Mouse (Mus musculus): Measurements from ENCODE around the gene Chrdl2. TPM values are rescaled to one million over a fixed set of nuclear protein-coding genes. Genes with fewer than 3 reads are reported as not detected.

Chrdl2 gene
- polyA plus RNA-seq, 1 experiment from 2014 or later, result not detected

- no peaks in the 10 kb centered on the region for H3K36me3 ChIP-seq
- 87% methylated on average over 8 of the region's 8 CpGs for WGBS
- no peak overlapping the region for H3K4me2 ChIP-seq (replicated peaks)
- H3K4me1 ChIP-seq (replicated peaks), result no peaks in the 10 kb centered on the region
- H3K27me3 ChIP-seq, result no peaks in the 10 kb centered on the region
- ATAC-seq, result no peak
- no peak overlapping the region for H3K27ac ChIP-seq
- H3K9ac ChIP-seq (replicated peaks), result no peak overlapping the region
- no peaks in the 10 kb centered on the region for H3K9me3 ChIP-seq
- H3K4me3 ChIP-seq (replicated peaks), result no peak overlapping the region
Measured at GRCm38 (mm10) chr7:99990990-99991707, 14.8 kb upstream of the Chrdl2 start.

GRCm38 (mm10) chr7:99993159-99993558 lies 12.8 kb upstream of the Chrdl2 start:
- no peak overlapping the region for H3K4me2 ChIP-seq (replicated peaks)
- H3K27me3 ChIP-seq, result no peaks in the 10 kb centered on the region
- H3K27ac ChIP-seq, result no peak overlapping the region
- ATAC-seq, result no peak
- H3K4me3 ChIP-seq (replicated peaks), result no peak overlapping the region
- WGBS, result 86% methylated on average over 7 of the region's 7 CpGs
- H3K4me1 ChIP-seq (replicated peaks), result no peaks in the 10 kb centered on the region
- no peaks in the 10 kb centered on the region for H3K36me3 ChIP-seq
- no peaks in the 10 kb centered on the region for H3K9me3 ChIP-seq
- H3K9ac ChIP-seq (replicated peaks), result no peak overlapping the region

- Histone ChIP-seq H3K9me3 (no peaks in the 10 kb centered on the region), H3K4me1 (replicated peaks) (no peaks in the 10 kb centered on the region), H3K4me2 (replicated peaks) (no peak overlapping the region), H3K27ac (no peak overlapping the region), H3K27me3 (no peaks in the 10 kb centered on the region), H3K9ac (replicated peaks) (no peak overlapping the region), H3K36me3 (no peaks in the 10 kb centered on the region), H3K4me3 (replicated peaks) (no peak overlapping the region)
- no peak for ATAC-seq
- WGBS, result 75% methylated on average over 7 of the region's 7 CpGs
Measured at GRCm38 (mm10) chr7:99995186-99995585, 10.8 kb upstream of the Chrdl2 start.

GRCm38 (mm10) chr7:99998668-99999067 lies 7.3 kb upstream of the Chrdl2 start:
- Histone ChIP-seq H3K4me3 (replicated peaks) (no peak overlapping the region), H3K4me2 (replicated peaks) (no peak overlapping the region), H3K9ac (replicated peaks) (no peak overlapping the region), H3K27ac (no peak overlapping the region), H3K27me3 (no peaks in the 10 kb centered on the region), H3K4me1 (replicated peaks) (no peaks in the 10 kb centered on the region), H3K36me3 (no peaks in the 10 kb centered on the region), H3K9me3 (no peaks in the 10 kb centered on the region)
- ATAC-seq, result no peak
- 86% methylated on average over 3 of the region's 3 CpGs for WGBS

- ATAC-seq, result no peak
- Histone ChIP-seq H3K27me3 (peaks cover 49% of the 10 kb centered on the region), H3K4me3 (replicated peaks) (no peak overlapping the region), H3K4me2 (replicated peaks) (no peak overlapping the region), H3K4me1 (replicated peaks) (peaks cover 11% of the 10 kb centered on the region), H3K36me3 (no peaks in the 10 kb centered on the region), H3K9ac (replicated peaks) (no peak overlapping the region), H3K27ac (no peak overlapping the region), H3K9me3 (no peaks in the 10 kb centered on the region)
- 64% methylated on average over 9 of the region's 9 CpGs for WGBS
Measured at GRCm38 (mm10) chr7:100003781-100004180, 2.2 kb upstream of the Chrdl2 start.

DNA sequence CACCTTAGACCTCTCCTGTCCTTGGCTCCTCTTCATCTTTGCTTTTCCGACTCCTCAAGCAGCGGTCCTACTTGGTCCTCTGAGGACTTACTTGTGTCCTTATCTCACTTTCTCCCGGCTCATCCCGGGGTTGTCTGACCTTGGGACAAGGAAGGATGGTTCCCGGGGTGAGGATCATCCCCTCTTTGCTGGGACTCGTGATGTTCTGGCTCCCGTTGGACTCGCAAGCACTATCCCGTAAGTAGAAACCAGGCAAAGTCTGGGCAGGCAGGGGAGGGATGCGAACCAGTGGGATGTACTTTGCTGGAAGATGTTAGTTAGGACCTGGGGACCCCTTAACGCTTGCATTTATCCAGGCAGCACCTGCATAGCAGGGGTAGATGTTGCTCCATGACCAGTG lies 439 bp downstream of the Chrdl2 start:
- Histone ChIP-seq H3K9me3 (no peaks in the 10 kb centered on the region), H3K27me3 (peaks cover 65% of the 10 kb centered on the region), H3K36me3 (no peaks in the 10 kb centered on the region), H3K4me2 (replicated peaks) (peak overlapping the region; percentile 84), H3K4me1 (replicated peaks) (peaks cover 11% of the 10 kb centered on the region), H3K4me3 (replicated peaks) (peak overlapping the region; percentile 44), H3K9ac (replicated peaks) (no peak overlapping the region), H3K27ac (no peak overlapping the region)
- 6% methylated on average over 11 of the region's 11 CpGs for WGBS
- no peak for ATAC-seq

DNA sequence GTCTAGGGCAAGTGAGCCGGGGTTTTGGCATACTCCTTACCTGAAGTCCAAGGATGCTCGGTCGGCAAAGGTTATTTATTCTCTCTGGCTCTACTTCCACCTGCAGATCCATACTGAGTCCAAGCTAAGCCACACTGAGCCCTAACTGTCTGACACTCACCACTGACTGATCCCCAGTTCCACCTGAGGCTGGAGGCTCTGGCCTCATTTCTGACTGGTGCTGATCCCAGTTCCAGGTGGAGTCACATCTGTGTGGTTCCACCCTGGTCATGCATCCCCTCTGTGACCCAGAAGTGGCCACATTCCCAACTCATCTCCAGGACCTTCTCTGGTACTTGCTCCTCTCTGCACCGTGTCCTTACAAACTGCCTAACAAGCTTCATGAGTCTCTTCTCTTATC lies 2.8 kb downstream of the Chrdl2 start:
- Histone ChIP-seq H3K36me3 (no peaks in the 10 kb centered on the region), H3K4me3 (replicated peaks) (no peak overlapping the region), H3K4me1 (replicated peaks) (peaks cover 11% of the 10 kb centered on the region), H3K27me3 (peaks cover 65% of the 10 kb centered on the region), H3K9me3 (no peaks in the 10 kb centered on the region), H3K27ac (no peak overlapping the region), H3K4me2 (replicated peaks) (no peak overlapping the region), H3K9ac (replicated peaks) (no peak overlapping the region)
- no peak for ATAC-seq
- WGBS, result 95% methylated on average over 4 of the region's 4 CpGs

DNA sequence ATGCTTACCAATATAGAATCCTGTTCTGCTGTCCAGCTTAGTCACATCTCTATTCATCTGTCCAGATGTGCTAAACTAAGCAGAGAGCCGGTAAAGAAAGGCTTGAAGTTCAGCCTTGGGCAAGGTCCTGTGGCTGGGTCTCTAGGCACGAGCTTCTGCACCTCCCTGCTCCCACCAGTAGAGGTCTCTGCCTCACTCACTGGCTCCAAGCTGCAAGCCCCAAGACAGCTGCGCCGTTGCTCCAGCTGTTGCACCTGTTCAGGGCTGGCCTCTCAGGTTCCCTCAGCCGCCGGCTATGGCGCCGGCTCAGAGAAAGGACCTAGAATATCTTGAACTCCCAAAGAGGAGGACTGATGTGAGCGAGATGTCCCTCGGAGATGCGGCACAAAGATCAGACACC lies 3.7 kb downstream of the Chrdl2 start:
- no peak for ATAC-seq
- 13% methylated on average over 11 of the region's 11 CpGs for WGBS

DNA sequence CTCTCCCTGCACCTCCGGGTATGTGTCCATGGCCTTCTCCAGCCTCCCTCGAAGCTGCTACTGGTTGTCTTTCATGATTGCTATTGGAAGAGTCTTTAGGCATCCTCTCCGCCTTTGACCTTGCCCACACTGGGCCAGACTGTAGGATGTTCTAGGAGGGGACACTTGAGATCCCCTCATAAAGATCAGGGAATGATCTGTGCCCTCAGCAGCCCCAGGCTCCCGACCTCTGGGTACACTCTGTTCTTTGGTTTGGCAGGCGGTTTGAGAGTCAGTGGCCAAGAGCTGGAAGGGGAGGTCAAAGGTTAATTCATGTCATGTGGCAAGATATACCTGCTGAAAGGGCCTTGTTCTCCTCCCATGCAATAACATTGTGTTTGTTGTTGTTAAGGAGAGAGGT lies 4.7 kb downstream of the Chrdl2 start:
- H3K9me3 ChIP-seq, result no peaks in the 10 kb centered on the region
- H3K4me3 ChIP-seq (replicated peaks), result no peak overlapping the region
- H3K36me3 ChIP-seq, result no peaks in the 10 kb centered on the region
- 74% methylated on average over 5 of the region's 5 CpGs for WGBS
- no peak for ATAC-seq
- no peak overlapping the region for H3K4me2 ChIP-seq (replicated peaks)
- H3K4me1 ChIP-seq (replicated peaks), result peaks cover 4% of the 10 kb centered on the region
- no peak overlapping the region for H3K27ac ChIP-seq
- peaks cover 46% of the 10 kb centered on the region for H3K27me3 ChIP-seq
- no peak overlapping the region for H3K9ac ChIP-seq (replicated peaks)

More for the DNA sequence above, 3.7 kb downstream of the Chrdl2 start:
- H3K27me3 ChIP-seq, result peaks cover 56% of the 10 kb centered on the region
- no peak overlapping the region for H3K9ac ChIP-seq (replicated peaks)
- H3K27ac ChIP-seq, result no peak overlapping the region
- H3K9me3 ChIP-seq, result no peaks in the 10 kb centered on the region
- H3K4me2 ChIP-seq (replicated peaks), result no peak overlapping the region
- H3K36me3 ChIP-seq, result no peaks in the 10 kb centered on the region
- no peak overlapping the region for H3K4me3 ChIP-seq (replicated peaks)
- H3K4me1 ChIP-seq (replicated peaks), result peaks cover 11% of the 10 kb centered on the region

GRCm38 (mm10) chr7:100012085-100012484 lies 6.1 kb downstream of the Chrdl2 start:
- no peak overlapping the region for H3K9ac ChIP-seq (replicated peaks)
- WGBS, result 63% methylated on average over 8 of the region's 8 CpGs
- H3K27ac ChIP-seq, result no peak overlapping the region
- ATAC-seq, result no peak
- no peak overlapping the region for H3K4me2 ChIP-seq (replicated peaks)
- no peaks in the 10 kb centered on the region for H3K4me1 ChIP-seq (replicated peaks)
- peaks cover 33% of the 10 kb centered on the region for H3K27me3 ChIP-seq
- no peaks in the 10 kb centered on the region for H3K9me3 ChIP-seq
- no peaks in the 10 kb centered on the region for H3K36me3 ChIP-seq
- no peak overlapping the region for H3K4me3 ChIP-seq (replicated peaks)

DNA sequence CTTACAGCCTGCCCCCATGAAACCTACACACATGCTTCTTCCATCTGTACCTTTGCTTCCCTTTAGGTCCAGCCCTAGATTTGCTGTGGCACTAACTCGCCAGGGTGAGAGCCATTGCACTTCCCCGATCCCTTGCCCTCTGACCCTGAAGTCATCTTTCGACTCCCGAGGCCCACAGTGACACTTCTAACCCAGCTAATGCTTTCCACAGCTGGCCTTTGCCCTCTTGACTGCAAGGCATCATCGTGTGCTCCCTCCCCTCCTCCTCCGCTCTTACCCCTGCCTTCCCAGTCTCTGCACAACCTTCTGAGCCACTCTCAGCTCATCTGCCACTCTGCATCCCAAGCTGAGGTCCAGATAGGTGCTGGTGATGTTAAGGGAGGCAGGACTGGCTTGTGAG lies 6.5 kb downstream of the Chrdl2 start:
- H3K27me3 ChIP-seq, result peaks cover 28% of the 10 kb centered on the region
- H3K4me2 ChIP-seq (replicated peaks), result no peak overlapping the region
- no peak overlapping the region for H3K4me3 ChIP-seq (replicated peaks)
- WGBS, result 47% methylated on average over 6 of the region's 6 CpGs
- no peak for ATAC-seq
- H3K9me3 ChIP-seq, result no peaks in the 10 kb centered on the region
- H3K27ac ChIP-seq, result no peak overlapping the region
- H3K4me1 ChIP-seq (replicated peaks), result no peaks in the 10 kb centered on the region
- no peak overlapping the region for H3K9ac ChIP-seq (replicated peaks)
- no peaks in the 10 kb centered on the region for H3K36me3 ChIP-seq

DNA sequence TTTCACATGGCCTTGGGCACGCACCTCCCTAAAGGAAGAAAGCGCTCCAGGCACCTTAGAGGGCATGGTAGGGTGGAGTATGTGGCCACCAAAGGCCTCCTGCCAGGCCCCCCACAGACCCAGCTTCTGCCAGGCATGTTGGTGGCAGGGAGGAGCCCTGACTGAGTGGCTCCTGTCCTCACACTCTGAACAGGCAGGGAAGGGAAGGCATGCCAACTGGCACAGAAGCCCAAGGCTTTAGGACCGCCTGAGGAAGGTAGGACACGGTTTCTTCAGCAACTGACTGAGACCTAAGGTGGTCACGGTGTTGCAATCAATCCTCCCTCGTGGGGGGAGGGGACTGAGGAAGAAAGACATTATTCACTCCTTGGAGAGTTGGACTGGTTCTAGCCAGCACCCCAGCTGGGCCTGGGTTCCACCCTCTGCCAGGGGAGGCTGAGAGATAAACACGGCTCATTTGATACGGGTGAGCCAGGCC lies 8.2 kb downstream of the Chrdl2 start:
- H3K4me1 ChIP-seq (replicated peaks), result no peaks in the 10 kb centered on the region
- no peak overlapping the region for H3K4me3 ChIP-seq (replicated peaks)
- 69% methylated on average over 8 of the region's 8 CpGs for WGBS
- no peaks in the 10 kb centered on the region for H3K9me3 ChIP-seq
- peaks cover 12% of the 10 kb centered on the region; the same call in 1 of the 2 replicates for H3K27me3 ChIP-seq
- ATAC-seq, result no peak
- no peaks in the 10 kb centered on the region for H3K36me3 ChIP-seq
- H3K27ac ChIP-seq, result no peak overlapping the region
- no peak overlapping the region for H3K9ac ChIP-seq (replicated peaks)
- no peak overlapping the region for H3K4me2 ChIP-seq (replicated peaks)

- Histone ChIP-seq H3K4me1 (replicated peaks) (no peaks in the 10 kb centered on the region), H3K4me3 (replicated peaks) (no peak overlapping the region), H3K27ac (no peak overlapping the region), H3K4me2 (replicated peaks) (no peak overlapping the region), H3K36me3 (no peaks in the 10 kb centered on the region), H3K9ac (replicated peaks) (no peak overlapping the region), H3K27me3 (no peaks in the 10 kb centered on the region), H3K9me3 (no peaks in the 10 kb centered on the region)
- ATAC-seq, result no peak
- 90% methylated on average over 8 of the region's 8 CpGs for WGBS
Measured at GRCm38 (mm10) chr7:100017056-100017455, 11.1 kb downstream of the Chrdl2 start.

Measured in midbrain, embryonic 13.5 days (tissue).